Mouse (Mus musculus) small intestine, adult 2 months (tissue): ENCODE results near the gene Sik1.

Source experiments
- CTCF ChIP-seq: fragments of 200-500 bp; IDR thresholded peaks from 2 replicates; pipeline ENCODE4 v1.5.1; 2012; ENCODE audit warnings: low read depth, mild to moderate bottlenecking, control low read depth, inconsistent platforms, low read length, moderate library complexity, mixed read lengths; ENCODE audit not compliant: insufficient replicate concordance, insufficient read length; ENCODE audit errors: extremely low read depth
- POLR2A ChIP-seq: fragments of 200-500 bp; IDR thresholded peaks from 2 replicates; pipeline ENCODE4 v1.6.1; 2012; ENCODE audit warnings: low read depth, mild to moderate bottlenecking, control low read depth, inconsistent platforms, low read length, moderate library complexity

DNA sequence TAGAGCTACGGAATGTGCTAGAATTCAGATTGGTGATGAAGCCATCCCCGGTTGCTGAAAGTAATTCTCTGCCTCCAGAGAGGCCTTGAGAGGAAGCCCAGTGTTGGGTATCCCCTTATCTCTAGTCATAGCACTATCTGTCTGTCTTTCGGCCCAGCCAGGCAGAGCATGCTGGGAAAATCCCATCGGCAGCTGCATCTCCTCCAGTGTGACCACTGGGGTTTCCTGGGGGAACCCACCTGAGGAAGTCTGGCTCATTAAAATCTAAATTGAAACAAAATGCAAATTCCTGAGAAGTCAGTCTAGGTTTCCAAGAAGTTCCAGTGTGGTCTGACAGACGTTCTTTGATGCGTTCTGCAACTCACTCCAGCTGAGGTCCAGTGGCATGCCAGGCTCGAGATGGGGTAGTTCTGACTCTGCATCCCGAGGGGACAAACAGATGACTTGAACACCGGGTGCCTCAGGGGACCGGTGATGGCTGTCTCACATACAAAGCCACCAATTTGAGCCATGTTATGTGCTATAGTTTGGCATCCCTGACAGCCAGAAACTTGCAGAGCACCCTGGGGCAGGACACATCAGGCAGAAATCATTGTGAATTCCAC, 19.8 kb upstream of the Sik1 start:
- TF ChIP-seq CTCF: no peak
- TF ChIP-seq POLR2A: no peak
